Mouse (Mus musculus) left cerebral cortex, postnatal 4 days (tissue): ENCODE results near the gene Gm13078. TPM values are rescaled to one million over a fixed set of nuclear protein-coding genes. Genes with fewer than 3 reads are reported as not detected.

Experiments used
- DNase-seq: peaks from one replicate; pipeline ENCODE4 v3.0.0-alpha.2; 2022
- intact Hi-C: fragments of 180-260 bp; cut with DNase I; formaldehyde crosslinking; loops from one replicate; pipeline ENCODE4 v1.15.1; 2025
- total RNA-seq, 2 experiments: library from RNA; stranded (reverse); gene quantifications; 2 replicates each; pipeline ENCODE4 v1.2.3; 2021

The Gm13078 gene
- total RNA-seq: not detected

DNA sequence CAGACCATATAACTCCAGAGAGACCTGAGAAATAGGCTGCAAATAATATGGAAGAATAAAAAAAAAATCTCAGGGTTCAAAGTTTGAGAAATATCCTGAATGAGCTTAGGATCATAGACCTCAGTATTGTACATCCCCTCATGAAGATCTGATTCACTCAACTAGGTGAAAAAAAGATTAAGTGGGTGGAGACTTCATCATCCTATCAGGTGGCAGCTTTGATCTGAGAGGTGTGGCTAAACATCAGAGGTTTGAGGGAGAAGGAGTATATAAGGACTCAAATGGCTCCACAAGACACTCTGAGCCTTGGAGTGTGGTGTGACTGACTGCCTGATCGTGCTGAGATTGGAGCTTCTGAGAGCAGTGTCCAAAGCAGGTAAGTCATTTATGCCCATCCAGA, at the start of gene Gm13078:
TSS of gene Gm13078 (plus strand) at position 301 of the 400 bp plus-strand sequence.
- intact Hi-C loops: no loop called here
- DNase-seq: no peak

DNA sequence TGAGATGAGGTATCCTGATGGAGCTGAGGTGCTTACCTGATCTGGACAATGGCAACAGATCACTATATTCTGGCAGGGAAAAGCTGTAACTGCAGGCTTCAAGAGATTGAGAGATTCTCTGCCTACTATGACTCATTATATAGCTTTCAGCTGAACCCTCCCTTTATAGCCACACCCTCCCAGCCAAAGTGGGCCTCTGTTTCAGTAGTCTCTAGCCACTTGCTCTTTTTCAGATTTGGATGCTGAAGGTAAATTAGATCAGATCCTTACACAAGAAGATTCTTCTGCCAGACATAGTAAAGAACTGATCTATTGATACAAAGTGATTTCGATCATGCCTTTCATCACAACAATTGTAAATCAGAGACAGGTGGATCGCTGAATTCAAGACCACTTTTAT, 16.6 kb upstream of the Gm13078 start, which contains the start of gene Gm13089:
TSS of gene Gm13089 (minus strand) at position 101 of the 400 bp plus-strand sequence.
- DNase-seq: no peak
- intact Hi-C loops: no loop called here

Other genes starting within 250 kb of the Gm13078 start
- not detected for gene Gm13043, start 208.1 kb upstream of the Gm13078 start, total RNA-seq
- not detected for gene Gm13040, start 183.5 kb upstream of the Gm13078 start, total RNA-seq
- gene BC080695, start 167.8 kb upstream of the Gm13078 start, total RNA-seq: not detected
- gene Gm13057, start 167.7 kb upstream of the Gm13078 start, total RNA-seq: not detected
- gene Gm13083, start 104.5 kb upstream of the Gm13078 start, total RNA-seq: not detected
- gene Gm13088, start 62.2 kb upstream of the Gm13078 start, total RNA-seq: not detected
- not detected for gene Gm13089, start 16.7 kb upstream of the Gm13078 start, total RNA-seq
- gene Gm13023, start 69.9 kb downstream of the Gm13078 start, total RNA-seq: not detected
- not detected for gene Gm13084, start 96.6 kb downstream of the Gm13078 start, total RNA-seq
- not detected for gene Gm13103, start 127.0 kb downstream of the Gm13078 start, total RNA-seq
- not detected for gene Pramef6, start 180.9 kb downstream of the Gm13078 start, total RNA-seq
- gene Pramef25, start 231.6 kb downstream of the Gm13078 start, total RNA-seq: not detected
- not detected for gene Gm13101, start 247.5 kb downstream of the Gm13078 start, total RNA-seq